Mouse (Mus musculus) hindbrain, embryonic 14.5 days (tissue): Measurements from ENCODE around the gene Keap1. TPM values are rescaled to one million over a fixed set of nuclear protein-coding genes. Genes with fewer than 3 reads are reported as not detected.

Experiments used
- ATAC-seq: fragments of 200-750 bp; cut with Nextera tagmentation; 2 replicates; pipeline ENCODE4 v1.8.0; 2017; ENCODE audit warnings: moderate number of reproducible peaks, mild to moderate bottlenecking, moderate TSS enrichment, moderate library complexity; ENCODE audit not compliant: low FRiP score
- DNase-seq: peaks from one replicate; pipeline ENCODE4 v3.0.0-alpha.2; 2015; ENCODE audit warnings: low spot score
- H3K27ac ChIP-seq: fragments of 300-500 bp; sonication (generic); 2 replicates; pipeline ENCODE4 v1.5.1; 2014; ENCODE audit warnings: mild to moderate bottlenecking, moderate library complexity
- H3K27me3 ChIP-seq: fragments of 300-500 bp; sonication (generic); 2 replicates; pipeline ENCODE4 v1.6.1; 2014; ENCODE audit warnings: mild to moderate bottlenecking, low read length, mixed read lengths; ENCODE audit not compliant: control insufficient read depth, insufficient read depth
- H3K36me3 ChIP-seq: fragments of 300-500 bp; sonication (generic); replicated peaks from 2 replicates; pipeline ENCODE4 v1.6.1; 2014; ENCODE audit not compliant: control insufficient read depth, insufficient read depth
- H3K4me1 ChIP-seq: fragments of 300-500 bp; sonication (generic); replicated peaks from 2 replicates; pipeline ENCODE4 v1.6.1; 2014; ENCODE audit warnings: antibody characterized with exemption, low read length, mixed read lengths; ENCODE audit not compliant: control insufficient read depth, insufficient read depth
- H3K4me2 ChIP-seq: fragments of 300-500 bp; sonication (generic); replicated peaks from 2 replicates; pipeline ENCODE4 v1.6.1; 2014; ENCODE audit warnings: mild to moderate bottlenecking, moderate library complexity
- H3K4me3 ChIP-seq: fragments of 300-500 bp; sonication (generic); replicated peaks from 2 replicates; pipeline ENCODE4 v1.5.1; 2014; ENCODE audit warnings: mild to moderate bottlenecking, low read length
- H3K9ac ChIP-seq: fragments of 300-500 bp; sonication (generic); 2 replicates; pipeline ENCODE4 v1.6.1; 2014
- H3K9me3 ChIP-seq: fragments of 300-500 bp; sonication (generic); 2 replicates; pipeline ENCODE4 v1.6.1; 2016; ENCODE audit warnings: low read length; ENCODE audit not compliant: control insufficient read depth
- WGBS: fragments of 180-500 bp; shearing (Covaris S2); extraction: QIAGEN DNeasy Blood & Tissue Kit; methylation state at CpG from one replicate; pipeline ENCODE4 v1.1.7; 2014; 5-methylcytosine and 5-hydroxymethylcytosine counted together
- polyA plus RNA-seq: library from polyadenylated mRNA; unstranded; fragments of >200 nt; fragmentation: Nextera tagmentation; extraction: Ambion mirVana; gene quantifications from 2 replicates; pipeline ENCODE4 v1.2.1, GENCODE M21; 2014

Keap1 gene
- polyA plus RNA-seq, 1 experiment from 2014 or later: 43.6 TPM

- DNase-seq (no peak), ATAC-seq (no peak; the same call in 1 of the 2 replicates)
- peaks cover 25% of the 10 kb centered on the region for H3K27me3 ChIP-seq
- no peaks in the 10 kb centered on the region for H3K9me3 ChIP-seq
- no peaks in the 10 kb centered on the region for H3K36me3 ChIP-seq
- H3K4me1 ChIP-seq: 0 out of 2 replicates have a peak, but pooled peaks cover 3% of the 10 kb centered on the region
- H3K9ac ChIP-seq: peak overlapping the region; percentile 8; the same call in 1 of the 2 replicates
- 6% methylated on average over 34 of the region's 34 CpGs for WGBS
- H3K4me3 ChIP-seq: peak overlapping the region; percentile 20
- peak overlapping the region; percentile 35 for H3K4me2 ChIP-seq
- H3K27ac ChIP-seq: no peak overlapping the region
Observed at GRCm38 (mm10) chr9:21183905-21184413, 55.2 kb downstream of the Keap1 start.

- Histone ChIP-seq H3K27me3 (peaks cover 25% of the 10 kb centered on the region), H3K27ac (no peak overlapping the region), H3K4me2 (no peak overlapping the region), H3K36me3 (no peaks in the 10 kb centered on the region), H3K4me1 (0 out of 2 replicates have a peak, but pooled peaks cover 3% of the 10 kb centered on the region), H3K9ac (no peak overlapping the region), H3K4me3 (no peak overlapping the region), H3K9me3 (no peaks in the 10 kb centered on the region)
- DNase-seq (no peak), ATAC-seq (no peak)
- WGBS: 91% methylated on average over 6 of the region's 6 CpGs
Observed at GRCm38 (mm10) chr9:21183421-21183820, 55.7 kb downstream of the Keap1 start.

- Histone ChIP-seq H3K36me3 (no peaks in the 10 kb centered on the region), H3K9me3 (no peaks in the 10 kb centered on the region), H3K4me3 (peak overlapping the region; percentile 11; the same call in 1 of the 2 replicates), H3K4me2 (peak overlapping the region; percentile 36), H3K4me1 (0 out of 2 replicates have a peak, but pooled peaks cover 3% of the 10 kb centered on the region), H3K27me3 (peaks cover 25% of the 10 kb centered on the region), H3K27ac (no peak overlapping the region), H3K9ac (no peak overlapping the region)
- WGBS: 9% methylated on average over 44 of the region's 48 CpGs
- no peak for DNase-seq
- no peak for ATAC-seq
Observed at GRCm38 (mm10) chr9:21181421-21182220, 57.5 kb downstream of the Keap1 start.

GRCm38 (mm10) chr9:21180841-21181240 is 58.3 kb downstream of the Keap1 start:
- ATAC-seq (no peak), DNase-seq (no peak)
- Histone ChIP-seq H3K4me1 (0 out of 2 replicates have a peak, but pooled peaks cover 3% of the 10 kb centered on the region), H3K4me3 (no peak overlapping the region), H3K9ac (no peak overlapping the region), H3K27me3 (peaks cover 25% of the 10 kb centered on the region), H3K9me3 (no peaks in the 10 kb centered on the region), H3K36me3 (no peaks in the 10 kb centered on the region), H3K4me2 (no peak overlapping the region), H3K27ac (no peak overlapping the region)
- WGBS: 75% methylated on average over 1 of the region's 1 CpGs

DNA sequence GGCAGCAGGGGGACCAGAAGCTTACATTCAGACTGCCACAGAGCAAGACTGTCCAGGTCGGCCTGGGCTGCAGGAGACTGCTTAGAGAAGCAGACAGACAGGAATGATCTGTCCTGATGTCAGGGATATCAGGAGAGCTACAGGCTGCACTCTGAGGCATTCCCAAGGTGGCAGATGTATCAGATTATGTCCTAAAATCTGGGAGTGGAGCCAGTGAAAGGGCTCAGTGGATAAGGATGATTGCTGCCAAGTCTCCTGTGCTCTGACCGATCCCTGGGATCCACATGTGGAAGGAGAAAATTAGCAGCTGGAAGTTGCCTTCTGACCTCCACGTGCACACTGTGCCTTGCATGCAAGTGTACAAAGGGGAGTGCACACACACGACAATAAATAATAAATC is 58.8 kb downstream of the Keap1 start:
- ATAC-seq (no peak), DNase-seq (no peak)
- H3K36me3 ChIP-seq: no peaks in the 10 kb centered on the region
- 58% methylated on average over 4 of the region's 4 CpGs for WGBS
- no peak overlapping the region for H3K9ac ChIP-seq
- H3K4me2 ChIP-seq: no peak overlapping the region
- H3K4me1 ChIP-seq: 0 out of 2 replicates have a peak, but pooled peaks cover 3% of the 10 kb centered on the region
- peaks cover 25% of the 10 kb centered on the region for H3K27me3 ChIP-seq
- no peaks in the 10 kb centered on the region for H3K9me3 ChIP-seq
- no peak overlapping the region for H3K27ac ChIP-seq
- H3K4me3 ChIP-seq: no peak overlapping the region

Other genes with a start within 250 kb of the Keap1 start
- gene Mrpl4, start 236.6 kb downstream of the Keap1 start, polyA plus RNA-seq: 97.3 and 102 TPM in 2 replicates
- gene Icam1, start 223.4 kb downstream of the Keap1 start, polyA plus RNA-seq: 3.6 and 3.8 TPM in 2 replicates
- gene Icam4, start 210.0 kb downstream of the Keap1 start, polyA plus RNA-seq: 0.31 TPM in 1 of 2 replicates, not detected in the other
- 1.6 and 1.9 TPM in 2 replicates for gene Icam5, start 207.3 kb downstream of the Keap1 start, polyA plus RNA-seq
- gene Zglp1, start 172.3 kb downstream of the Keap1 start, polyA plus RNA-seq: 1.0 and 2.0 TPM in 2 replicates
- gene Gm49373, start 166.3 kb downstream of the Keap1 start, polyA plus RNA-seq: 1.2 and 2.4 TPM in 2 replicates
- 67.0 and 72.0 TPM in 2 replicates for gene Fdx1l, start 165.7 kb downstream of the Keap1 start, polyA plus RNA-seq
- 0.95 and 1.6 TPM in 2 replicates for gene Gm38431, start 147.4 kb downstream of the Keap1 start, polyA plus RNA-seq
- gene Raver1, start 147.4 kb downstream of the Keap1 start, polyA plus RNA-seq: 35.2 and 37.6 TPM in 2 replicates
- gene Tyk2, start 108.1 kb downstream of the Keap1 start, polyA plus RNA-seq: 7.3 and 8.4 TPM in 2 replicates
- gene Cdc37, start 89.4 kb downstream of the Keap1 start, polyA plus RNA-seq: 192 and 215 TPM in 2 replicates
- gene Pde4a, start 73.6 kb downstream of the Keap1 start, polyA plus RNA-seq: 28.8 and 35.5 TPM in 2 replicates
- gene S1pr5, start 9.1 kb upstream of the Keap1 start, polyA plus RNA-seq: 3.9 and 4.1 TPM in 2 replicates
- 38.1 and 46.9 TPM in 2 replicates for gene Atg4d, start 25.9 kb upstream of the Keap1 start, polyA plus RNA-seq
- gene Kri1, start 48.6 kb upstream of the Keap1 start, polyA plus RNA-seq: 11.2 and 15.6 TPM in 2 replicates
- 107 and 112 TPM in 2 replicates for gene Cdkn2d, start 52.0 kb upstream of the Keap1 start, polyA plus RNA-seq
- 1.8 and 2.2 TPM in 2 replicates for gene Ap1m2, start 73.0 kb upstream of the Keap1 start, polyA plus RNA-seq
- 58.4 and 62.3 TPM in 2 replicates for gene Slc44a2, start 81.3 kb upstream of the Keap1 start, polyA plus RNA-seq
- gene Ilf3, start 128.5 kb upstream of the Keap1 start, polyA plus RNA-seq: 188 and 201 TPM in 2 replicates
- gene Qtrt1, start 172.5 kb upstream of the Keap1 start, polyA plus RNA-seq: 39.3 and 39.7 TPM in 2 replicates
- gene Dnm2, start 185.5 kb upstream of the Keap1 start, polyA plus RNA-seq: 58.3 and 60.7 TPM in 2 replicates